Mouse (Mus musculus) small intestine, adult 2 months (tissue): Measurements from ENCODE around the gene Slc24a1.

Source experiments
- CTCF ChIP-seq: fragments of 200-500 bp; IDR thresholded peaks from 2 replicates; pipeline ENCODE4 v1.5.1; 2012; ENCODE audit warnings: low read depth, mild to moderate bottlenecking, control low read depth, inconsistent platforms, low read length, moderate library complexity, mixed read lengths; ENCODE audit not compliant: insufficient replicate concordance, insufficient read length; ENCODE audit errors: extremely low read depth
- POLR2A ChIP-seq: fragments of 200-500 bp; IDR thresholded peaks from 2 replicates; pipeline ENCODE4 v1.6.1; 2012; ENCODE audit warnings: low read depth, mild to moderate bottlenecking, control low read depth, inconsistent platforms, low read length, moderate library complexity

DNA sequence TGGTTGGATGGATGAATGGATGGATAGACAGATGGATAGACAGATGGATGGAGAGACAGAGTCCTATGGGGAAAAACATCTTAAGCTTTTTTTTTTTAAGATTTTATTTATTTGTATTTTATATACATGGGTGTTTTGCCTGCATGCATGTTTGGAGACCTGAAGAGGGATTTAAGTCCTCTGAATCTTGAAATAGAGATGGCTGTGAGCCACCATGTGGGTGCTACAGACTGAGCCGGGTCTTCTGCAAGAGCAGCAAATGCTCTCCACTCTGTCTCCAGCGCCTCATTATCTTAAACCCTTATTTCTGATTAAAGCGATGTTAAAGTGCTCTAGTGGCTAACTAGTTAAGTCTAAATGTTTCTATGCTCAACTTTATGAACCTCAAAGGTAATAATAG lies 44.0 kb downstream of the Slc24a1 start:
- TF ChIP-seq CTCF (no peak), POLR2A (no peak)
